Mouse (Mus musculus) bone marrow, adult 2 months (tissue): ENCODE data around the gene Spp2.

Experiments used
- CTCF ChIP-seq: fragments of 200-500 bp; IDR thresholded peaks from 2 replicates; pipeline ENCODE4 v1.5.1; 2011; ENCODE audit warnings: low read length, control low read depth; ENCODE audit not compliant: control insufficient read depth, insufficient read depth
- POLR2A ChIP-seq: fragments of 200-500 bp; IDR thresholded peaks from 2 replicates; pipeline ENCODE4 v1.6.1; 2011; ENCODE audit warnings: low read depth, mild to moderate bottlenecking, control low read depth, low read length, borderline replicate concordance; ENCODE audit not compliant: control insufficient read depth

- TF ChIP-seq POLR2A (no peak), CTCF (no peak)
Measured at GRCm38 (mm10) chr1:88431262-88431661, 24.5 kb downstream of the Spp2 start.
